Mouse (Mus musculus): Measurements from ENCODE around the gene Pcbp4.
A peak's percentile ranks its signal among the peaks of the same experiment; 100 is the strongest.

Gene Pcbp4

GRCm38 (mm10) chr9:106465571-106466200, 12.6 kb downstream of the Pcbp4 start, which contains the start of gene Gpr62:
Gene Gpr62, minus strand, starts transcription at chr9:106465938.
- peak; percentile 92 for DNase-seq

DNA sequence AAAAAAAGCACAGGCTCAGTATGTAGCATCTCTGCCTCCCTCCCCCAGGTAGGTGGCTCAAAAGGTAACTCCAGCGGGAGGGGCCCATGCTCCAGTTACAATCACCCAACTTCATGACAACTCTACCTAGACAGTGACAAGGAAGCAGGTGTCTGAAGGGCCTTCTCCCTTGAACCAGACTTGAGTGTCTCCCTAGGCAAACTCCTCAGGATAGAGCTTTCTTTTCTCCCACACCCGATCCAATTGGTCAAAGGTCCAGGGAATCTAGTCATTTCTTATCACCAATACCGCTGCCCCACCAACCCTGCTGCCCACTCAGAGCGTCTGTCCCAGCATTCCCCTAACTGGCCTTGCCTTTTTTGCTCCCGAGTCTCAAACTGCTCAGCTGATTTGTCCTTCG, 13.6 kb downstream of the Pcbp4 start:
- peak; percentile 54 for DNase-seq

DNA sequence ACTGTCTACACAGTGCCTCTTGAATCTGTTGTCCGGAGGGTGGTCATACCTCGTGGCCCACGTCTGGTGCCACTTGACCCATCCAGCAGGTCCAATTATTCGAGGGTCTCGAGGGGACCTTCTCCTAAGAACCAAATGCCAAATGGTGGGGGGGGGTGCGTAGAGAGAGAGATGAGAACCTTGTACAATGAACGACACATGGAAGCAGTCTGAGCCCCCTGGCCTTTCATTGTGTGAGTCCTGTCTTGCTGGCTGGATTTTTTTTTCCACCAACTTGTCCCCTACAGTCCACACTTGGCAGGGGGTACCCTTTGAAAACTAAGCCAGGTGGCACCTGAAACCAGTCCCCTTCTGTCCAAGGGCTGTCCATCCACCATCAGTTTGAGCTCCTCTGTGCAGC, 14.7 kb downstream of the Pcbp4 start:
- DNase-seq = peak; percentile 53

GRCm38 (mm10) chr9:106469317-106469716, 16.2 kb downstream of the Pcbp4 start:
- no peak for DNase-seq

- DNase-seq = no peak
Measured at GRCm38 (mm10) chr9:106469776-106470175, 16.7 kb downstream of the Pcbp4 start.

- DNase-seq = peak; percentile 52
Measured at GRCm38 (mm10) chr9:106470991-106471750, 18.1 kb downstream of the Pcbp4 start.

GRCm38 (mm10) chr9:106471892-106472291, 18.8 kb downstream of the Pcbp4 start:
- DNase-seq = peak; percentile 73

DNA sequence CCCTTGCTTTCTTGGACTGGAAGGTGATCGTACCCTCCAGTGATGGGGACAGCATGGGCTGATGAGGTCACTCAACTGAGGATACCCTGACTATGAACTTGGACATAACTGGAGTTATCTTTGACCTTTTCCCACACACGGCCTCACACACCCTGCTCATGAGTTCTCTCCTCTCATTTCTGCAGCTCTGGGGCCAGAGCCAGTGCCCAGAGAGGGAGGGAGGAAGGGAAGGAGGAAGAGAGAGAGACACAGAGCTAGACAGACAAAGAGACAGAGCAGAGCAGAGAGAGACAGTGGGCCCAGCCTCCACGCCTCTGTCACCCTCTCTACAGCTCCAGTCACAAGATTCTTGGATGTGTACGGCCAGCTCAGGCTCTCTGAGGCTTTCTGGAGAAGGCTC, 19.2 kb downstream of the Pcbp4 start:
- DNase-seq = peak; percentile 41

GRCm38 (mm10) chr9:106473081-106473752, 20.1 kb downstream of the Pcbp4 start:
- peak; percentile 75 for DNase-seq

DNA sequence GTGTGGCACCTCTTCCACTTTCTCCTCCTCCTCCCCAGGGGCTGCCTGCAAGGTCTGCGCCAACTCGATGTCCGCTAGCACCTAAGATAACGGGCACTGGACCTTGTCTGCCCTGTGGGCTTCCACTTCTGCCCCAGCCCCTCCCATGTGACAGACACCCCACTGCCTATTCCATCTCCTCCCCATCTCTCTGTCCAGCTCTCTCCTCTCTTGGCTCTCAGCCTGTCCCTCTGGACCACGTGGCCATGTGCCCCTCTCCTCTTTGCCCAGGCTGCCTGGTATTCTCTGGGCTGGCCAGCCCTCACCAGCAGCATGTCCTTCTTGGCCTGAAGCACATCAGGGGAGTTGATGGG, 20.6 kb downstream of the Pcbp4 start:
- no peak for DNase-seq

DNA sequence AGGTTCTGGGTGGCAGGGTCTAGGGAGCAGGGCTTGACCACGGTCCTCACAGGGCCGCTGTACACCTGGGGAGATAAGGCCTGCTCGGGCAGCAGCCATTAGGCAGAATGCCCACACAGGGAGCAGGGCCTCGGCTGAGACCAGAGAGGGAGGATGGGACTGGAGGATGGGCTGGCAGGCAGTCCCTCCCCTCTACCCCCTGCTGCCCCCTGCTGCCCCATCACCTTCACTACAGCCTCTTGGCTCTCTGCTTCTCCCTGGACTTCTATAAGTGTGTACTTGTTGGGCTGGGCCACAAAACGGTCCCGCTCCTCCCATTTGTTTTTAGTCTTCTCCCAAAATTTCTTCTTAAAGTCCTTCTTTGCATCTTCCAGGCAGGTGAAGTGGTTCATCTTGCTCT, 21.4 kb downstream of the Pcbp4 start:
- DNase-seq = peak; percentile 85

GRCm38 (mm10) chr9:106475046-106475445, 22.0 kb downstream of the Pcbp4 start:
- peak; percentile 76 for DNase-seq

DNA sequence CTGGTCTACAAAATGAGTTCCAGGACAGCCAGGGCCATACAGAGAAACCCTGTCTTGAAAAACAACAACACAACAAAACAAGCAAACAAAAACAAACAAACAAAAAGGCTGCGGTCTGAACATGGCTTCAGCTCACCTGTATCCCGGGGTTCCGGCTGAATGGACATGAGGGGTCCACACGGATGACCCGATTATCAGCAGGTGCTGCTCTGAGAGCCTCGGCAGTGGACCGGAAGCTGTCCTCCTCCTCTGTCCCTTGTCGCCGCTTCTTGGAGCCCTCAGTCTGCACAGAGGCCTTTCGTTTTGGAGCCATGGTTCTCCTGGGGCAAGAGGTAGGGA, 22.5 kb downstream of the Pcbp4 start, which contains the start of gene Rrp9:
Gene Rrp9, plus strand, starts transcription at position 301 of the 339 bp plus-strand sequence.
- peak; percentile 46 for DNase-seq

GRCm38 (mm10) chr9:106476002-106476923, 23.2 kb downstream of the Pcbp4 start:
- DNase-seq = peak; percentile 73

- peak; percentile 100 for DNase-seq
Measured at GRCm38 (mm10) chr9:106476924-106477484, 23.9 kb downstream of the Pcbp4 start, which contains the start of gene Parp3. Gene Parp3, minus strand, starts transcription at chr9:106476949.

GRCm38 (mm10) chr9:106477649-106478048, 24.6 kb downstream of the Pcbp4 start:
- DNase-seq = no peak

DNA sequence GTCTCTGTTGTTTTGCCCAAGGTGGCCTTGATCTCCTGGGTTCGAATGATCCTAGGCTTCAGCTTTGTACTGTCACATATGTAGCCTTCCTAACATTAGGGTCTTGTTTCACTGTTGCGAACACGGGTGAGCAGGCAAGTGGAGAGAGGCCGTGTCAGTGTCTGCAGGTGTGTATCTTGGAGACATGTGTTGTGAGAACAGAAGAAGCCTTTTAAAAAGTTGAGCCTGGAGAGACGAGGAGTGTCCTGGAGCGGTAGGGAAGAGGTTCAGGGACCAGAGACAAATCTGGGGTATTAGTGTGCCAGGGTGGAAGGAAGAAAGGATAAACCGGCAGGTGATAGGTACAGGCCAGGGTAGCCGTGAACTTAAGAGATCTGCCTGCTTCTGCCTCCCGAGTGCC, 25.0 kb downstream of the Pcbp4 start:
- no peak for DNase-seq

DNA sequence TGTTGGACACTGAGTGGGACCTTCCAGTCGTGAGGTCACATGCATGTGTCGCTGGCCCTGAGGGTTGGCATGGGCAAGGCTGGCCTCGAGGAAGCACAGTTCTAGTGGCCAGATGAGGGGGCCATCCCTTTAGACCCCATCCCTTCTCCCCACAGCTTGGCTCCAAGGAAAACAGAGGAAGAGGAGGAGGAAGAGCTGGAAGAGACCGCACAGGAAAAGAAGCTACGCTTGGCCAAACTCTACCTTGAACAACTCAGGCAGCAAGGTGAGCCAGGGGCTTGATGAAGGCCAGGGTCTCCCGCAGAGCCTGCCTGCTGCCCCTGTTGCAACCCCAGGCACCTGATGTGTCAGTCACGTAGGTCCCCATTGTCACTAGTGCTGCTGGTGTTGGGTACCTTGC, 27.4 kb downstream of the Pcbp4 start:
- DNase-seq = peak; percentile 24

DNA sequence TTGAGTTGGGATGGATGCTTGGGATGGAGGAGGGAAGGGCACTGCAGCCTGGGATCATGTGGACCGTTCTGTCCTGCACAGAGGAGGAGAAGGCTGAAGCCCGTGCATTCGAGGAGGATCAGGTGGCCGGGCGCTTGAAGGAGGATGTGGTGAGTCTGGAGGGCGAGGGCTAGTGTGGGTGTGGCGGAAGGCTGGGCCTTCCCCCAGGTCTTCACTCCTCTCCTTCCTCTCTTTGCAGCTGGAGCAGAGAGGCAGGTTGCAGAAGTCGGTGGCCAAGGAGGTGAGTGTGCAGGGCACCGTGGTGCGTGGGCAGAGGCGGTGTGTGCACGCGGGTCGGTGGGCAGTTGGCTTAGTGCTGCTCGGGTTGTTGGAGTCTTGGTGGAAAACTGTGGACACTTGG, 28.0 kb downstream of the Pcbp4 start:
- no peak for DNase-seq

DNA sequence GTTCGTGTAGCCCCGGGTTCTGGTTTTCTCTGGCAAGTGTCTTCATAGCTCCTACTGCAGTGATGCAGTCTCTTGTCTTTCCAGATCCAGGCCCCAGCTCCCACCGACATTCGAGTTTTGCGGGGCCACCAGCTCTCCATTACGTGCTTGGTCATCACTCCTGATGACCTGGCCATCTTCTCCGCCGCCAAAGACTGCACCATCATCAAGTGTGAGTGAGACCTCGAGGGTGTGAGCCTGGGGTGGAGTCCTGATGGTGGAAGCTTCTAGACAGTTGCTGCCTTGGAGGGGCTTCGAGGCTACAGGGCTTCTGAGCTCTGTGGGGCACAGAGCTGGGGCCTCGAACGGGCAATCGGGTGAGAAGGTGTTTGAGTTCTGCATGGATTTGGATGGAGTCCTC, 28.6 kb downstream of the Pcbp4 start:
- no peak for DNase-seq

- no peak for DNase-seq
Measured at GRCm38 (mm10) chr9:106482578-106483115, 29.6 kb downstream of the Pcbp4 start.

- no peak for DNase-seq
Measured at GRCm38 (mm10) chr9:106483136-106483535, 30.0 kb downstream of the Pcbp4 start.

All from cerebellum, adult 11-12 months (tissue).